Mouse (Mus musculus) heart, embryonic 12.5 days (tissue): ENCODE data around the gene Thoc5. TPM values are rescaled to one million over a fixed set of nuclear protein-coding genes. Genes with fewer than 3 reads are reported as not detected.

Experiments used
- ATAC-seq: fragments of 200-750 bp; cut with Nextera tagmentation; 2 replicates; pipeline ENCODE4 v1.8.0; 2017; ENCODE audit warnings: moderate TSS enrichment, moderate library complexity; ENCODE audit not compliant: insufficient number of reproducible peaks, low FRiP score
- H3K27ac ChIP-seq: fragments of 300-500 bp; sonication (generic); 2 replicates; pipeline ENCODE4 v1.5.1; 2016; ENCODE audit warnings: mild to moderate bottlenecking, moderate library complexity; ENCODE audit not compliant: poor library complexity, severe bottlenecking
- H3K27me3 ChIP-seq: fragments of 300-500 bp; sonication (generic); replicated peaks from 2 replicates; pipeline ENCODE4 v1.6.1; 2016; ENCODE audit warnings: mild to moderate bottlenecking, moderate library complexity
- H3K36me3 ChIP-seq: fragments of 300-500 bp; sonication (generic); 2 replicates; pipeline ENCODE4 v1.6.1; 2016; ENCODE audit warnings: mild to moderate bottlenecking, moderate library complexity
- H3K4me1 ChIP-seq: fragments of 300-500 bp; sonication (generic); replicated peaks from 2 replicates; pipeline ENCODE4 v1.6.1; 2016; ENCODE audit warnings: mild to moderate bottlenecking
- H3K4me2 ChIP-seq: fragments of 300-500 bp; sonication (generic); 2 replicates; pipeline ENCODE4 v1.6.1; 2016; ENCODE audit warnings: mild to moderate bottlenecking, moderate library complexity
- H3K4me3 ChIP-seq: fragments of 300-500 bp; sonication (generic); 2 replicates; pipeline ENCODE4 v1.5.1; 2016; ENCODE audit warnings: mild to moderate bottlenecking
- H3K9ac ChIP-seq: fragments of 300-500 bp; sonication (generic); 2 replicates; pipeline ENCODE4 v1.6.1; 2016; ENCODE audit warnings: mild to moderate bottlenecking, moderate library complexity
- H3K9me3 ChIP-seq: fragments of 300-500 bp; sonication (generic); replicated peaks from 2 replicates; pipeline ENCODE4 v1.6.1; 2016; ENCODE audit warnings: mild to moderate bottlenecking, moderate library complexity
- WGBS: fragments of 180-500 bp; shearing (Covaris S2); methylation state at CpG from one replicate; pipeline ENCODE4 v1.1.7; 2016; 5-methylcytosine and 5-hydroxymethylcytosine counted together
- polyA plus RNA-seq: library from polyadenylated mRNA; unstranded; fragments of >200 nt; fragmentation: Nextera tagmentation; extraction: Ambion mirVana; gene quantifications from 2 replicates; pipeline ENCODE4 v1.2.1, GENCODE M21; 2016

The Thoc5 gene
- 28.8 and 29.6 TPM in 2 replicates for polyA plus RNA-seq

DNA sequence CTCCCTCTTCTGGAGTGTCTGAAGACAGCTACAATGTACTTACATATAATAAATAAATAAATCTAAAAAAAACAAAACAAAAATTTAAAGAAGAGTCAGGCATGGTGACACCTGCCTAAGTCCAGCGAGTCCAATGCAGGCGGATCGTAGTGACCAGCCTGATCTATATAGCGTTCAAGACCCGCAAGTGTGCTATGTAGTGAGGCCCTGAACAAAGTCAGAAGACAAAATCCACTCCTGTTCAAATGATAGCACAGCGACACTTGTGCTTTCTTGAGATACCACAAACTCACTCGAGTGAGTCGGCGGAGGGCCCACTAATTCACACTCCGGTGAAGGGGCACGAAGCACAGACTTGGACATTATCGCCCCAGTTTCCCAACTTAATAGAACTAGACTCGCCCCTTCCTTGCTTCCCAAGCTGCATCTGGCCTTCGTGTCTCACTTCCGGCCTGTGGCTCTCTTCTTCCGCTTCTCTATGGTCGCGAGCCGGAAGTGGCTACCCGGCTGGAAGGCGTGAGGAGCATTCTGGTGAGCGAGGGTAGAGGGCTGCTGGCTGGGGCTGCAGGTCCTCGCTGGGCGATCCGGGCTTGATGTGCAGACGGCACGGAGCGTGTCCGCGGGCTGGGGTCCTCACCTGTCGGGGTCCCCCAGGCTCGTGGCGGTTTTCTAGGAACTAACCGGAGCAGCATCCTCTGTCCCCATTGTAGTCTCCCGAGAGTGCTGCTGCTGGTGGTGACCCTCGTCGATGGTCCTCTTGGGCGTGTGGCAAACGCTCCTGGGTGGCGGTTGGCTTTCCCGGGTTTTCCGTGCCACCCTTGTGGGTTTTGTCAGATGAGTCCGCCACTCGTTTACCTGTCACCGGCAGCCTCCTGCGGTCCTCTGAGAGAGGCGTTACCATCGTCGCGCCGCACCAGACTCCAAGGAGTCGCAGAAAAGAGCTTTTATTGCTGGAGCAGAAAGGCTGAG is at the start of gene Thoc5:
TSS of gene Thoc5 (plus strand) at position 473 of the 969 bp plus-strand sequence.
- Histone ChIP-seq H3K27me3 (no peaks in the 10 kb centered on the region), H3K9me3 (no peaks in the 10 kb centered on the region), H3K36me3 (peaks cover 29% of the 10 kb centered on the region), H3K4me2 (peak within 1 kb of the TSS; percentile 86), H3K9ac (peak within 1 kb of the TSS; percentile 76), H3K4me3 (peak within 1 kb of the TSS; percentile 84), H3K4me1 (peaks cover 5% of the 10 kb centered on the region), H3K27ac (peak within 1 kb of the TSS; percentile 17; the same call in 1 of the 2 replicates)
- peak; percentile 87 for ATAC-seq
- WGBS: 2% methylated on average over 52 of the region's 52 CpGs

DNA sequence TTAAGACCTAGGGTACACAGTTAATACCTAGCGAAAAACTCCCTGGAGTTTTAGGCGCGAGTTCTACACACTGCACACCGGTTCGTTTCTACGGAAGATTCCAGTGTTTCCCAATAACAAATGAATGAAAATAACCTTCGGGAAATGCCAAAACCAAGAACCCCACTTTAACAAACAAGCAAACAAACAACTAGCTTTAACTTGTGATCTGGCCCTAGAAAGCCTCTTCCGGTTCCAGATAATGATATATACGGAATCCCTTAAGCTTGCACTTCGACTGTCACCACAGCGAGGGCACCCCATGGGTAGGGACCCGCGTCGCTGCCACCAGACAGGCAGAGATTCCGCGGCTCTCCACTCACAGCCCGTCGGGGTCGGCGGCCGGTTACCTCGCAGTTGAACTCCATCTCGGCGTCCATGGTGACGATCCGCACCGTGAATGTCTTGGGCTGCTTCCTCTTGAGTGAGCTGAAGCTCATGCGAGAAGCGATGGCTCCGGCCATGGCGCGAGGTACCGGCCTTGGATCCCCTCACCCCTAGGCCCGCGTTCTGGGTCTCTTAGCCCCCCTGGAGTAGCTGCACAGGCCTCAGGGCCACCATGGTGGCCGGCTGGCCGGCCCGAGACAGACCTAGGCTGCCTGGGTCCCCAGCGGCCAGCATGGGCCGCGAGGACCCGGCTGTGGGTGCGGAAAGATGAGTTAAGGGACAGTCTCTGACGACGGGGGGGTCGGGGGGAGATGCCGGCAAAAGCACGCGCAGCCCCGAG is 46.5 kb upstream of the Thoc5 start:
- H3K36me3 ChIP-seq: no peaks in the 10 kb centered on the region
- peak overlapping the region; percentile 82 for H3K27ac ChIP-seq
- H3K9me3 ChIP-seq: no peaks in the 10 kb centered on the region
- H3K4me2 ChIP-seq: peak overlapping the region; percentile 77
- H3K4me1 ChIP-seq: peaks cover 18% of the 10 kb centered on the region; the same call in 1 of the 2 replicates
- H3K9ac ChIP-seq: peak overlapping the region; percentile 93
- peak overlapping the region; percentile 86 for H3K4me3 ChIP-seq
- WGBS: under 1% methylated on average over 50 of the region's 50 CpGs
- H3K27me3 ChIP-seq: no peaks in the 10 kb centered on the region
- ATAC-seq: peak; percentile 24

DNA sequence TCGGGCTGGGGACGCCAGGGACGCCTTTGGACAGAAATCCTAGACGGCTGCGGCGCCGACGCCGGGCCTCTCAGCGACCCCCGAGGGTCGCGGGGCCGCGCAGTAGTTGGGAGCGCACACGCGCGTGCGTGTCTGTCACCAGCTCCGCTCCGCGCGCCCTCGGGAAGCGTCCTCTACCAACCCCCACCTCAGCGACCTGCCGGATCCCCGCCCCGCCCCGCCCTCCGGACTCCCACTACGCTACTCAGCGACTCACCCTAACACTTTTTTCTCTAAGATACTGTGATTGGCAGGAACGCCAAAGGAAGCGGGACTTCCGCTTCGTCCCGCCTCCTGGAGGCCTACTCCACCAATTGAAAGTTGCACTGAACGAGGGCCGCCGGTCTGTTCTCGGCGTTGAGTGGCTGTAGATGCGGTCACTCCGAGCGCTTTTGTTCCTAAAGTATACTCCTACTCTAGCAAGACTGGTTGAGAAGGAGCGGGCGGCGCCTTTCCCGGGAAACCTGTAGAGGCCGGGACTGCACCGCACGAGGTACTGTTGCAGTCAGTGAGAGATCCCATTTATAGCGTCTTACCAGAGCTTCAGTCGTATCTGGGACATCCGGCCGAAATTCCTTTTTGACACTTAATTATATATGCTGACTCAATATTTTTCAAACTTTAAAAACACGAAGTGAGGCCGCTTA is 45.7 kb upstream of the Thoc5 start, which contains the start of gene Nf2:
TSS of gene Nf2 (minus strand) at position 279 of the 686 bp plus-strand sequence.
- ATAC-seq: peak; percentile 100
- under 1% methylated on average over 60 of the region's 60 CpGs for WGBS
- Histone ChIP-seq H3K9me3 (no peaks in the 10 kb centered on the region), H3K36me3 (no peaks in the 10 kb centered on the region), H3K9ac (peak within 1 kb of the TSS; percentile 93), H3K27ac (peak within 1 kb of the TSS; percentile 82), H3K4me2 (peak within 1 kb of the TSS; percentile 77), H3K4me1 (peaks cover 18% of the 10 kb centered on the region; the same call in 1 of the 2 replicates), H3K4me3 (peak within 1 kb of the TSS; percentile 86), H3K27me3 (no peaks in the 10 kb centered on the region)

DNA sequence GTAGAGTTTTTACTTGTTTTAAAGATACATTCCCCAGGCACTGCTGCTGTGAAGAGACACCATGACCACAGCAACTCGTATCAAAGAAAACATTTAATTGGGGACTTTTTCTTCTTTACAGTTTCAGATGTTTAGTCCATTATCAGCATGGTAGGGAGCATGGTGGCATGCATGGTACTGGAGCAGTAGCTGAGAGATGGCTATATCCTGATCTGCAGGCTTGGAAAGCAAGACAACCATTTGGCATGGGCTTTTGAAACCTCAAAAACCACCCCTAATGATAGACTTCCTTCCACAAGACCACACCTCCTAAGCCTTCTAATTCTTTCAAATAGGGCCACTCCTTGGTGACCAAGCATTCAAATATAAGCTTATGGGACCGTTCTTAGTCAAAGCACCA is 44.7 kb upstream of the Thoc5 start:
- Histone ChIP-seq H3K36me3 (no peaks in the 10 kb centered on the region), H3K27me3 (no peaks in the 10 kb centered on the region), H3K27ac (no peak overlapping the region), H3K4me2 (no peak overlapping the region), H3K4me1 (peaks cover 18% of the 10 kb centered on the region; the same call in 1 of the 2 replicates), H3K9me3 (no peaks in the 10 kb centered on the region), H3K9ac (no peak overlapping the region), H3K4me3 (no peak overlapping the region)
- 92% methylated on average over 2 of the region's 2 CpGs for WGBS
- no peak for ATAC-seq

DNA sequence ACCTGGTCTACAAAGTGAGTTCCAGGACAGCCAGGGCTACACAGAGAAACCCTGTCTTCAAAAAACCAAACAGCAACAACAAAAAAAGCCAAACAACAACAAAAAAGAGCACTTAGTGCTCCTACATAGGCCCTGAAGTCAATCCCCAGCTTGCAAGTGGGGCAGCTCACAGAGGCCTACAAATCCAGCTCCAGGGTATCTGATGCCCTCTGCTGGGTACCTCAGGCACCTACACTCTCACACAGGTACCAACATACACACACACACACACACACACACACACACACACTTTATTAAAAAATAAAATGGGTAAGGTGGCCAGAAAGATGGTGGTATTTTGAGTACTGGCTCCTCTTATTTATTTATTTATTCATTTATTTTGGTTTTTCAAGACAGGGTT is 42.1 kb upstream of the Thoc5 start:
- no peak overlapping the region for H3K4me3 ChIP-seq
- H3K27me3 ChIP-seq: no peaks in the 10 kb centered on the region
- no peaks in the 10 kb centered on the region for H3K36me3 ChIP-seq
- H3K9ac ChIP-seq: no peak overlapping the region
- no peak for ATAC-seq
- H3K27ac ChIP-seq: no peak overlapping the region
- H3K4me1 ChIP-seq: 0 out of 2 replicates have a peak, but pooled peaks cover 1% of the 10 kb centered on the region
- H3K4me2 ChIP-seq: no peak overlapping the region
- no peaks in the 10 kb centered on the region for H3K9me3 ChIP-seq

DNA sequence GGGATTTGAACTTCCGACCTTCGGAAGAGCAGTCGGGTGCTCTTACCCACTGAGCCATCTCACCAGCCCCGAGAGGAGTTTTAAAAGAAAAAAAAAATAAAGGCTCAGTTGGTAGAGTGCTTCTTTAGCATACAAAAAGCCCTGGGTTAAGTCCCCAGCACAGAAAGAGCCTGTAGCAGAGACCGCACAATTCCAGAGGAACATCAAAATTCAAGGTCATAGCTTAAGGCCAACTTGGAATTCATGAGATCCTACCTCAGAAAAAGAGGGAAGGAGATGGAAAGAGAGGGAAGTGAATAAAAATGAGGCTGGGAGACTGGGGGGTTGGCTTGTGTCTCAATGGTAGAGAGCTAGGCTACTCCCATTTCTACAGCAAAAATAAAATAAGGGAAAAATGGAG is 40.9 kb upstream of the Thoc5 start:
- Histone ChIP-seq H3K27ac (no peak overlapping the region), H3K4me3 (no peak overlapping the region), H3K4me1 (0 out of 2 replicates have a peak, but pooled peaks cover 3% of the 10 kb centered on the region), H3K36me3 (no peaks in the 10 kb centered on the region), H3K4me2 (no peak overlapping the region), H3K27me3 (no peaks in the 10 kb centered on the region), H3K9me3 (no peaks in the 10 kb centered on the region), H3K9ac (no peak overlapping the region)
- no peak for ATAC-seq
- WGBS: 88% methylated on average over 5 of the region's 5 CpGs

DNA sequence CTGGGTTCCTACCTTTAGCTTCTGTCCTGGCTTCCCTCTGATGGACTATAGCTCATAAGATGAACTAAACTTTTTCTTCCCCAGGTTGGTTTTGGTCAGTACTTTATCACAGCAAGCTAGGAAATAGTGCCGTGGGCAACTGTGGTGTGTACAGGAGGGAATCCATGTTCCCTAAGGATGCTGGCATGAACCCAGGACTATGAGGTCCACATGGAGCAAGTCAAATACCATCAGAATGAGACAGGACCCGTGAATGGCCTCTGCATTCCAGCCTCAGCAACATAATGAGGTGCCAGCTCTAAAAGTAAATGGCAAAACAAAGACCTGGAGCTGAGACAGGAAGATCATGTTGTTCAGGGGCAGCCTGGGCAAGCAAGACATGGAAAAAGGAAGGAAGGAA is 36.7 kb upstream of the Thoc5 start:
- Histone ChIP-seq H3K9me3 (no peaks in the 10 kb centered on the region), H3K9ac (no peak overlapping the region), H3K4me2 (no peak overlapping the region), H3K4me3 (no peak overlapping the region), H3K36me3 (no peaks in the 10 kb centered on the region), H3K27ac (no peak overlapping the region), H3K4me1 (0 out of 2 replicates have a peak, but pooled peaks cover 3% of the 10 kb centered on the region), H3K27me3 (no peaks in the 10 kb centered on the region)
- no peak for ATAC-seq
- whole genome bisulfite sequencing: 58% methylated on average over 2 of the region's 2 CpGs

DNA sequence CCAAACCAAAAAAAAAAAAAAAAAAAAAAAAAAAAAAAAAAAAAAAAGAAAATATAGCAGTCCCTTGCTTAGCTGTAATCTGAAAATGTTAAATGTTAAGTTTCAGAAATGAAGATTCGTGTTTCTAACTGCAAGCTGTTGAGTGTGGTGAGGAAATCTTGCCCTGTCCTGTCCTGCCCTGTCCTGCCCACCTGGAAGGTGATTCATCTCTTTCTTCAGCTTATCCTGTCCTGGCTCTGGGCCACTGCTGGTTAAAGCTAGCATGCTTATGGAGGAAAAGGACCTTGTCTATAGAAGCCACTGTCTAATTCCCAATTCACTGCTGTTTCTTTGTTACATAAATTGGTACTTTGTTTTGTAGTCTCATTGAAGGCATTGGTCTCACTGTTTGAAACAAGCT is 34.1 kb upstream of the Thoc5 start:
- Histone ChIP-seq H3K4me1 (0 out of 2 replicates have a peak, but pooled peaks cover 3% of the 10 kb centered on the region), H3K27me3 (no peaks in the 10 kb centered on the region), H3K4me2 (no peak overlapping the region), H3K36me3 (no peaks in the 10 kb centered on the region), H3K27ac (no peak overlapping the region), H3K9ac (no peak overlapping the region), H3K4me3 (no peak overlapping the region), H3K9me3 (no peaks in the 10 kb centered on the region)
- WGBS: 43% methylated on average over 1 of the region's 1 CpGs
- no peak for ATAC-seq

DNA sequence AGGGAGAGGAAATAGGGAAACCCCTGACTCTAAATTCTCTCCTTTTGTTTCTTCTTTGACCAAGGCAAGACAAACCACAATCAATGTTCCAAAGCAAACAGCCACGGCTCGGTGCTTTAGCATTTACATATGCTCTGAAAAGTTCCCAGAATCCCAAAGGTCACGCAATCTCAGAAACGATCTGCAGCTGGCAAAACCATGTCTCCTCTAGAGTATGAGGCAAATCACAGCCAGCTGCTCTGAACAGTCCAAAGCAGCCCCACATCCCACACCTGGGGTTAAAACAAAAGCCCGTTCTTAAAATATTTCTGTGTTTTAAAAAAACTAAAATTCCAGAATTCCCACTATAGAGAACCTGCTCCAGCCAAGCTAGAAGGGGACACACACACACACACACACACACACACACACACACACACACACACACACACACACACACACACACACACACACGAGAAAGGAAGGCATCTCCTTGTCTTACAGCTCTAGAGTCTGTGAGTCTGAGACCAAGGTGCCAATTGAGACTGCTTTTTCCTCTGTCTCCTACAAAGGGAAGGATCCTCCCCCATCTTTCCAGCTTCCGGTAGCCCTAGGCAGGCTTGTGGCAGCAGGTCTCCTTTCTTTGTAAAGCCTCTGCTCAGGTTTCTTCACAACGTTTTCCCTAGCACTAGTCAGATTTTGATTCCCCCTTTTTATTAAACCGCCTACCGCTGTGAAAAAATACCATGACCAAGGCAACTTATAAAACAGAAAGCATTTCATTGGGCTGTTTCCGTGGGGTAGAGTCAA is 33.1 kb upstream of the Thoc5 start:
- 58% methylated on average over 11 of the region's 11 CpGs for WGBS
- Histone ChIP-seq H3K27me3 (no peaks in the 10 kb centered on the region), H3K9me3 (no peaks in the 10 kb centered on the region), H3K9ac (no peak overlapping the region), H3K27ac (no peak overlapping the region), H3K4me3 (no peak overlapping the region), H3K4me2 (no peak overlapping the region), H3K4me1 (0 out of 2 replicates have a peak, but pooled peaks cover 3% of the 10 kb centered on the region), H3K36me3 (no peaks in the 10 kb centered on the region)
- ATAC-seq: no peak

DNA sequence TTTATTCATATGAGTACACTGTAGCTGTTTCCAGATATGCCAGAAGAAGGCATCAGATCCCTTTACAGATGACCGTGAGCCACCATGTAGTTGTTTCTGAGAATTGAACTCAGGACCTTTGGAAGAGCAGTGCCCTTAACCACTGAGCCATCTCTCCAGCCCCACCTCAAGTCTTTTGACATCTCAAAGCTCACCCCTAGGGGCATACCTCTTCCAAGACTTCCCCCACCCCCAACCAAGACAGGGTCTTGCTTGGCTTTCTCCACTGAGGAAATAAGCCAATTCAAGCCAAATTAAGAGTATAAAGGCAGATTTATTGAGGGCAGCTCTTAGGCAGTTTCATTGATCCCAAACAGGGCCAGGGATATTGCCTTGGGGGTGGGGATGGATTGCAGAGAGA is 32.4 kb upstream of the Thoc5 start:
- Histone ChIP-seq H3K4me1 (0 out of 2 replicates have a peak, but pooled peaks cover 3% of the 10 kb centered on the region), H3K27ac (no peak overlapping the region), H3K4me2 (no peak overlapping the region), H3K4me3 (no peak overlapping the region), H3K36me3 (no peaks in the 10 kb centered on the region), H3K9ac (no peak overlapping the region), H3K27me3 (no peaks in the 10 kb centered on the region), H3K9me3 (no peaks in the 10 kb centered on the region)
- 87% methylated on average over 1 of the region's 1 CpGs for WGBS
- ATAC-seq: no peak
